Mouse (Mus musculus) hindbrain, embryonic 13.5 days (tissue): ENCODE measurements at regions not wholly inside any gene's neighbourhood (a gene's known extent, or its start where the extent isn't known, plus 50 kb on each side); places are given as distances from the start of the nearest gene placed in this dataset.
"Not testable (repeated sequence)": the region's sequence is repeated elsewhere in the genome, so short reads cannot be mapped to it uniquely, and the experiment has no call there.

ENCODE experiments used
- ATAC-seq: fragments of 200-750 bp; cut with Nextera tagmentation; 2 replicates; pipeline ENCODE4 v1.8.0; 2017; ENCODE audit warnings: moderate TSS enrichment; ENCODE audit not compliant: low FRiP score
- H3K27ac ChIP-seq: fragments of 300-500 bp; sonication (generic); 2 replicates; pipeline ENCODE4 v1.5.1; 2015; ENCODE audit warnings: inconsistent platforms, mild to moderate bottlenecking, moderate library complexity
- H3K27me3 ChIP-seq: fragments of 300-500 bp; sonication (generic); 2 replicates; pipeline ENCODE4 v1.6.1; 2015; ENCODE audit warnings: mild to moderate bottlenecking, inconsistent platforms
- H3K36me3 ChIP-seq: fragments of 300-500 bp; sonication (generic); 2 replicates; pipeline ENCODE4 v1.6.1; 2015; ENCODE audit warnings: mild to moderate bottlenecking, inconsistent platforms
- H3K4me1 ChIP-seq: fragments of 300-500 bp; sonication (generic); replicated peaks from 2 replicates; pipeline ENCODE4 v1.6.1; 2015; ENCODE audit warnings: inconsistent platforms
- H3K4me2 ChIP-seq: fragments of 300-500 bp; sonication (generic); 2 replicates; pipeline ENCODE4 v1.6.1; 2015; ENCODE audit warnings: inconsistent platforms, mild to moderate bottlenecking, moderate library complexity
- H3K4me3 ChIP-seq: fragments of 300-500 bp; sonication (generic); 2 replicates; pipeline ENCODE4 v1.5.1; 2015; ENCODE audit warnings: mild to moderate bottlenecking, inconsistent platforms
- H3K9ac ChIP-seq: fragments of 300-500 bp; sonication (generic); 2 replicates; pipeline ENCODE4 v1.6.1; 2015; ENCODE audit warnings: mild to moderate bottlenecking, inconsistent platforms
- H3K9me3 ChIP-seq: fragments of 300-500 bp; sonication (generic); 2 replicates; pipeline ENCODE4 v1.6.1; 2016; ENCODE audit warnings: inconsistent platforms
- WGBS: fragments of 180-500 bp; shearing (Covaris S2); methylation state at CpG from one replicate; pipeline ENCODE4 v1.1.7; 2015; 5-methylcytosine and 5-hydroxymethylcytosine counted together

- no peak for ATAC-seq
- Histone ChIP-seq H3K4me3 (no peak overlapping the region), H3K4me1 (no peaks in the 10 kb centered on the region), H3K36me3 (no peaks in the 10 kb centered on the region), H3K27ac (no peak overlapping the region), H3K9me3 (no peaks in the 10 kb centered on the region), H3K4me2 (no peak overlapping the region), H3K27me3 (no peaks in the 10 kb centered on the region), H3K9ac (no peak overlapping the region)
- WGBS, result 67% methylated on average over 2 of the region's 2 CpGs
These were observed 172.5 kb downstream of the Rchy1 start for GRCm38 (mm10) chr5:91790412-91790811.

- 83% methylated on average over 8 of the region's 8 CpGs for WGBS
- H3K27ac ChIP-seq, result no peak overlapping the region
- ATAC-seq, result no peak
- H3K9ac ChIP-seq, result no peak overlapping the region
- no peak overlapping the region for H3K4me2 ChIP-seq
- no peaks in the 10 kb centered on the region for H3K36me3 ChIP-seq
- H3K27me3 ChIP-seq, result no peaks in the 10 kb centered on the region
- H3K4me1 ChIP-seq, result no peaks in the 10 kb centered on the region
- H3K9me3 ChIP-seq, result no peaks in the 10 kb centered on the region
- no peak overlapping the region for H3K4me3 ChIP-seq
These were observed 178.9 kb downstream of the Rchy1 start for GRCm38 (mm10) chr5:91783966-91784365.

GRCm38 (mm10) chr5:91776971-91777370 lies 185.9 kb downstream of the Rchy1 start:
- no peak overlapping the region for H3K27ac ChIP-seq
- H3K9ac ChIP-seq, result no peak overlapping the region
- H3K4me3 ChIP-seq, result no peak overlapping the region
- H3K27me3 ChIP-seq, result no peaks in the 10 kb centered on the region
- H3K4me1 ChIP-seq, result no peaks in the 10 kb centered on the region
- H3K9me3 ChIP-seq, result no peaks in the 10 kb centered on the region
- ATAC-seq, result no peak
- no peak overlapping the region for H3K4me2 ChIP-seq
- no peaks in the 10 kb centered on the region for H3K36me3 ChIP-seq

GRCm38 (mm10) chr5:91774065-91774464 lies 188.8 kb downstream of the Rchy1 start:
- H3K4me1 ChIP-seq, result no peaks in the 10 kb centered on the region
- H3K4me3 ChIP-seq, result no peak overlapping the region
- no peaks in the 10 kb centered on the region for H3K36me3 ChIP-seq
- H3K27me3 ChIP-seq, result no peaks in the 10 kb centered on the region
- no peak overlapping the region for H3K9ac ChIP-seq
- H3K9me3 ChIP-seq, result no peaks in the 10 kb centered on the region
- H3K4me2 ChIP-seq, result no peak overlapping the region
- ATAC-seq, result no peak
- WGBS, result 75% methylated on average over 3 of the region's 3 CpGs
- H3K27ac ChIP-seq, result no peak overlapping the region

- Histone ChIP-seq H3K9ac (no peak overlapping the region), H3K4me2 (no peak overlapping the region), H3K27me3 (peaks cover 9% of the 10 kb centered on the region; the same call in 1 of the 2 replicates), H3K9me3 (no peaks in the 10 kb centered on the region), H3K4me1 (peaks cover 7% of the 10 kb centered on the region; the same call in 1 of the 2 replicates), H3K4me3 (no peak overlapping the region), H3K36me3 (no peaks in the 10 kb centered on the region), H3K27ac (no peak overlapping the region)
- no peak for ATAC-seq
- WGBS, result 63% methylated on average over 7 of the region's 7 CpGs
These were observed 195.0 kb downstream of the Rchy1 start for GRCm38 (mm10) chr5:91767886-91768285.

GRCm38 (mm10) chr5:91767060-91767459 lies 195.8 kb downstream of the Rchy1 start:
- Histone ChIP-seq H3K27me3 (peaks cover 16% of the 10 kb centered on the region; the same call in 1 of the 2 replicates), H3K9me3 (no peaks in the 10 kb centered on the region), H3K27ac (no peak overlapping the region), H3K4me3 (no peak overlapping the region), H3K4me2 (no peak overlapping the region), H3K4me1 (peaks cover 7% of the 10 kb centered on the region; the same call in 1 of the 2 replicates), H3K9ac (no peak overlapping the region), H3K36me3 (no peaks in the 10 kb centered on the region)
- ATAC-seq, result no peak
- WGBS, result 68% methylated on average over 10 of the region's 10 CpGs

GRCm38 (mm10) chr5:91764621-91765020 lies 198.2 kb downstream of the Rchy1 start:
- Histone ChIP-seq H3K36me3 (no peaks in the 10 kb centered on the region), H3K27ac (no peak overlapping the region; the same call in 1 of the 2 replicates), H3K4me1 (peaks cover 7% of the 10 kb centered on the region; the same call in 1 of the 2 replicates), H3K9ac (no peak overlapping the region), H3K4me3 (no peak overlapping the region), H3K9me3 (no peaks in the 10 kb centered on the region), H3K27me3 (peaks cover 19% of the 10 kb centered on the region), H3K4me2 (no peak overlapping the region)
- no peak for ATAC-seq
- WGBS, result 21% methylated on average over 10 of the region's 10 CpGs

- H3K9me3 ChIP-seq, result no peaks in the 10 kb centered on the region
- H3K4me1 ChIP-seq, result peaks cover 7% of the 10 kb centered on the region; the same call in 1 of the 2 replicates
- H3K27me3 ChIP-seq, result peaks cover 21% of the 10 kb centered on the region
- no peak for ATAC-seq
- no peak overlapping the region for H3K4me3 ChIP-seq
- no peak overlapping the region for H3K4me2 ChIP-seq
- H3K27ac ChIP-seq, result no peak overlapping the region
- no peaks in the 10 kb centered on the region for H3K36me3 ChIP-seq
- no peak overlapping the region for H3K9ac ChIP-seq
- WGBS, result 70% methylated on average over 6 of the region's 6 CpGs
These were observed 200.3 kb downstream of the Rchy1 start for GRCm38 (mm10) chr5:91762589-91762988.

- H3K9me3 ChIP-seq, result no peaks in the 10 kb centered on the region
- no peaks in the 10 kb centered on the region for H3K4me1 ChIP-seq
- no peak overlapping the region for H3K4me3 ChIP-seq
- peaks cover 6% of the 10 kb centered on the region; the same call in 1 of the 2 replicates for H3K27me3 ChIP-seq
- no peak overlapping the region for H3K4me2 ChIP-seq
- H3K36me3 ChIP-seq, result no peaks in the 10 kb centered on the region
- H3K27ac ChIP-seq, result no peak overlapping the region
- ATAC-seq, result no peak
- 68% methylated on average over 10 of the region's 10 CpGs for WGBS
- no peak overlapping the region for H3K9ac ChIP-seq
These were observed 206.9 kb downstream of the Rchy1 start for GRCm38 (mm10) chr5:91755958-91756357.

GRCm38 (mm10) chr5:91752846-91753245 lies 210.0 kb downstream of the Rchy1 start:
- not testable (repeated sequence) for H3K9me3 ChIP-seq, H3K27me3 ChIP-seq, H3K4me2 ChIP-seq, H3K9ac ChIP-seq, ATAC-seq, H3K27ac ChIP-seq, H3K4me3 ChIP-seq, H3K4me1 ChIP-seq, H3K36me3 ChIP-seq
- WGBS, result 94% methylated on average over 17 of the region's 17 CpGs

- Histone ChIP-seq H3K27ac (no peak overlapping the region), H3K9me3 (no peaks in the 10 kb centered on the region), H3K27me3 (0 out of 2 replicates have a peak, but pooled peaks cover 2% of the 10 kb centered on the region), H3K9ac (no peak overlapping the region), H3K4me2 (no peak overlapping the region), H3K4me1 (no peaks in the 10 kb centered on the region), H3K4me3 (no peak overlapping the region), H3K36me3 (no peaks in the 10 kb centered on the region)
- WGBS, result 77% methylated on average over 6 of the region's 6 CpGs
- no peak for ATAC-seq
These were observed 211.7 kb downstream of the Rchy1 start for GRCm38 (mm10) chr5:91751168-91751567.

GRCm38 (mm10) chr5:91746077-91746476 lies 216.8 kb downstream of the Rchy1 start:
- Histone ChIP-seq H3K36me3 (no peaks in the 10 kb centered on the region), H3K9ac (no peak overlapping the region), H3K27me3 (no peaks in the 10 kb centered on the region), H3K4me3 (no peak overlapping the region), H3K27ac (no peak overlapping the region), H3K4me1 (no peaks in the 10 kb centered on the region), H3K9me3 (no peaks in the 10 kb centered on the region), H3K4me2 (no peak overlapping the region)
- no peak for ATAC-seq
- WGBS, result 79% methylated on average over 5 of the region's 5 CpGs

- Histone ChIP-seq H3K27me3 (no peaks in the 10 kb centered on the region), H3K9me3 (no peaks in the 10 kb centered on the region), H3K36me3 (no peaks in the 10 kb centered on the region), H3K4me3 (no peak overlapping the region), H3K9ac (no peak overlapping the region), H3K4me2 (no peak overlapping the region), H3K27ac (no peak overlapping the region), H3K4me1 (no peaks in the 10 kb centered on the region; the same call in 1 of the 2 replicates)
- no peak for ATAC-seq
These were observed 218.5 kb downstream of the Rchy1 start for GRCm38 (mm10) chr5:91744389-91744788.
